Mouse (Mus musculus): Measurements from ENCODE around the gene Donson.

Gene Donson

GRCm38 (mm10) chr16:91640171-91640570 is 48.4 kb downstream of the Donson start:
- DNase-seq (ENCODE audit: low spot score), result no peak

DNA sequence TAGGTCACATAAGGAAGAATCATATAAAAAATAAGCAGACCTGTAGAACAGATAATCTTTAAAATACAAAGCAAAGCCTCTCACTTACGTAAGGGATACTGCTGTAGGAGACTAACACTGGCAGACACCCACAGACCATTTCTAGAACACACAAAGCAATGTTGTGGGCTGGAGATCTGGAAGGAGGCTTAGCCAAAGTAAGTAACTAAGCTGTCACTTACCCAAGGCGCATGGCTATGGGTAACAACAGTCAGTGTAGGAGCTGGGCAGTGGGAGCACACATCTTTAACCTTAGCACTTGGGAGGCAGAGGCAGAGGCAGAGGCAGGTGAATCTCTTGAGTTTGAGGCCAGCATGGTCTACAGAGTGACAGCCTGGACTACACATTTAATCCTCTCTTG is 48.9 kb downstream of the Donson start:
- no peak for DNase-seq (ENCODE audit: low spot score)

DNA sequence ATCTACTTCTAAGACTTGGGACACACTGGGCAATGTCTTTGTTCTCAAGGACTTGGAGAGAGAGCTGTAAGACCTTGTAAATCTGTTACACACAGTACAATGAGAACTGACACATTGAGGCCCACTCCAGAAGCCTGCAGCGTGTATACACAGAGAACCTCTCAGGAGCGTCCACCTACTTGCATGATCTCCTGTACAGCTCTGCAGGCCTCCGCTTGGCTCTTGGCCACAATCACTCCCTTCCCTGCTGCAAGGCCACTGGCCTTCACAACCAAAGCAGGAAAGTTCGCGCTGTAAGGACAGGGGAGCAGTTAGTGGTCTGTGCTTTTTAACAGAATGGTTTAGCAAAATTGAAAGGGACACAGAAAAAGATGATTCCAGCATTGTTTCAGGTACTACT is 49.4 kb downstream of the Donson start:
- no peak for DNase-seq (ENCODE audit: low spot score)

DNA sequence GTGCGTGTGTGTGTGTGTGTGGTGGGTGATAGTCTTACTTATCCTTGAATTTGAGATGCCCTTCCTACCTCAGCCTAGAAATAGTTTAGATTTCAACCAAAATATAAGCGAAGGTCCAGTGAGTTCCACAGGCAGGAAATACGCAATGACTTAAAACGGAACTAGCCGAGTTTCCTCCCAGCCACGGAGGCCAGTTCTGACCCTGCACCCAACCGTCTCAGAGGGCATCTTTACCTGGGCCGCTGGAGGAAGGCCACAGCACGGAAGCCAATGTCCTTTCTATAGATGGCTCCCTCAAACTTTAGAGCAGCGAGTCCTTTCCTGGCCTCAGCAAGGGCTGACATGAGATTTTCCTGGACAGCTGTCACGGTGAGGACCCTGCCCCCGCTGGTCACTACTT is 54.9 kb downstream of the Donson start:
- DNase-seq (ENCODE audit: low spot score), result no peak

- no peak for DNase-seq (ENCODE audit: low spot score)
Measured at GRCm38 (mm10) chr16:91632940-91633339, 55.6 kb downstream of the Donson start.

GRCm38 (mm10) chr16:91632439-91632838 is 56.1 kb downstream of the Donson start:
- no peak for DNase-seq (ENCODE audit: low spot score)

DNA sequence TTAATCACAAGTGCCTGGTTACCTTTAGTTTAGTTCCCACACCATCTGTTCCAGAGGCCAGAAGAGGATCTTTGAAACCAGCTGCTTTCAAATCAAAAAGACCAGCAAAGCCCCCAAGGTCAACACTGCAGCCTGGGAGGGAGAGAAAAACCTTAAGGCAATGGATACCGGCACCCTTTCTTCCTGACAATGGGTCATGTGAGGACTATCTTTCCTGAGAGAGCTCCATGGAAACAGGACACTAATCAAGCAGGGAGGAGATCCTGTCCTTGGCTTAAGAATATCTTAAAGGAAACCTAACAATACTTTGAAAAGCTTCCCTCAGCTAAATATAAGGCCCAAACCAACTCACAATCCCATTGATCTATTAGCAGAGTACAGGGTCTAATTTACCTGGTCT is 58.0 kb downstream of the Donson start:
- no peak for DNase-seq (ENCODE audit: low spot score)

DNA sequence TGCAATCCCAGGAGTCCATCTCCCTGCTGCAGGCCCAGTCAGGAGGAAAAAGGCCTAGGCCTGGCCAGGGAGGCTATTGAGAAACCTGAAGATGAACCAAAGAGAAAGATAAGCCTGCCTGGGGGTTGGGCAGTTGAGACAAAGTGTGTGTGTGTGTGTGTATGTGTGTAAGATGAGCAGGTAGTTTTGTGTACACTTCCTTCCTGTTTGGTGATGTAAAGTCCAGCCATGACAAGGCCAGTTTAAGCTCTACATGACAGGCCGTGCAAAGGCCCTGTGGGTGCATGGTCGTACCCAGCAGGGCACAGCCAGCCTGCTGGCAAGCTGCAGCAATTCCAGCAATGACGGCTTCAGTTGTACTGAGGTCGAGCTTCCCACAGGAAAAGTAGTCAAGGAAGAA is 58.8 kb downstream of the Donson start:
- no peak for DNase-seq (ENCODE audit: low spot score)

DNA sequence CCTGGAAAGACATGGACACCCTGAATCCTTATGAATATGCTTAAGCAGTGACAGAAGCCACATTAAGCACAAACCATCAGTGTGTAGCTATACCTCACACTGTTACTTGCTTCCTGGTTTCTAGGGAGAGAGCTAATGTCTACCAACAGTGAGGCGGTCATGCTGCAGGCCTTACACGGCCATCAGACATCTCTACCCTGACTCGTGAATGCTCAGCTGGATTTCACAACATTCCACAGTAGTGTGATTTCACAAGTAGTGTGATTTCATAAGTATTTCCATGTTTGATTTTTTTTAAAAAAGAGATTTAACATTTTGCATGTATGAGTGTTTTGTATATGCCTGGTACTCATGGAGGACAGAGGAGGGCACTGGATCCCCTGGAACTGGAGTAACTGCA is 59.9 kb downstream of the Donson start:
- no peak for DNase-seq (ENCODE audit: low spot score)

DNA sequence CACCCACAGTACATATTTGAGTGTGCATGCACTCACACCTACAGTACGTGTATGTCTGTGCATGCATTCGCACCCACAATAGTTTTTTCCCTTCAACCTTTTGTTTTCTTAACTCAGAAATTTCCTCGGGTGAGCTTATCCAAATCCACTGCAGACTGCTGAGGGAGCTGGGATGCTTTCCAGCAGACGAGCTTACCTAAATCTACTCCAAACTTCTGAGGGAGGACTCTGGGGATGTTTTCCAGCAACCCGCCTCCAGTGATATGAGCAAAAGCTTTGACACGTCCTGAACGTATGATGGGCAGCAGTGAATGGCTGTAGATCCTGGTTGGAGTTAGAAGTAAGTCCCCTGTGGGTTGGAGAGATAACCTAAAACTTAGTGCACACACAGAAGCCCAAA is 60.7 kb downstream of the Donson start:
- DNase-seq (ENCODE audit: low spot score), result no peak

Data from layer of hippocampus, adult 11-12 months (tissue).